Mouse (Mus musculus): Measurements from ENCODE around the gene Fam114a1.

GRCm38 (mm10) chr5:64975121-64975520 lies 5.2 kb downstream of the Fam114a1 start:
- TF ChIP-seq GATA1 (IDR thresholded peaks at IDR 0.05; ENCODE audit: borderline replicate concordance, low read length) (no peak), FLI1 (IDR thresholded peaks at IDR 0.05; ENCODE audit: low read length) (no peak)

Data from megakaryocyte, embryonic 14.5 days (primary cell).